Mouse (Mus musculus) cerebellum, postnatal 25 days (tissue): ENCODE measurements around the gene Nacc1.

Source experiments
- DNase-seq, 2 experiments: peaks; one replicate each; pipeline ENCODE4 v3.0.0; 2021; ENCODE audit warnings: mixed read lengths in 2 of 2

Nacc1 gene

GRCm38 (mm10) chr8:84687705-84688100 lies at the start of gene Nacc1:
Nacc1 (minus strand) TSS chr8:84687862.
- peak; percentile 91 to 95 for DNase-seq

- no peak for DNase-seq
Observed at GRCm38 (mm10) chr8:84736521-84736920, 48.9 kb upstream of the Nacc1 start.

DNA sequence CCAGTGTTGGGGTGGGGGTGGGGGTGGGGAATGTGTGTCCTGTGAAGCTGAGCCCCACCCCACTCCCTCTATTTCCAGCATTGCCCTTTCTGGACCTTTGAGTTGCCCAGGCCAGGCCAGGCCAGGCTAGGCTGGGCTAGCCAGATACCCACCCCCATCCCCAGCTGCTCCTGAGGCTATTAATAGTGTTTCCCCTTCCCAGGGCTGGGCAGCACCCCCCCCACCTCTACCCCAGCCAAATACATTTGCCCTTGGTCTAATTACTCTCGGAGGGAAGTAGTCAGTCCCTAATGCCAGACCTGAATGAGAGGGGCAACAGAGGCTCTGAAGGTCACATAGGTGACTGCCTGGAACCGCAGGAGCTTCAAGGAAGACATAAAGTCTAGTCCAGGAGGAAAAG lies 47.9 kb upstream of the Nacc1 start:
- no peak for DNase-seq

GRCm38 (mm10) chr8:84734680-84735079 lies 47.0 kb upstream of the Nacc1 start:
- DNase-seq: no peak

DNA sequence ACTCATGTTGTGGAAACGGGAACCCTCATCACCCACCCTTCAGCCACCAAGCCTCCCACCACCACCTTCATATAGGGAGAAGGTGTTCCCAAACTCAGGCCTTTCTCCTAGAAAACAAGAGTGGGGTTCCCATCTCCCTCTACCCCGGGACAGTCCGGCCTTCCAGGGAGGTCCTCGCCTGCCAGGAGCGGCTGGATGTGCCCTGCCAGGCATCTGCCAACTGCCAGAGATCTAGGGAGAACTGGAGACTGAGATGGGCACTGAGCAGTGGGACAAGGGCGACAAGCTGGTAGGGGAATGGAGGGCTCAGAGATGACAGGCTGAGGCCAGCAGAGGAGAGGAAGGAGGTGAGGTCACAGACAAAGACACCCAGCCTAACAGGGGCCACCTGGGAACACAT lies 46.3 kb upstream of the Nacc1 start:
- no peak for DNase-seq

- DNase-seq: no peak
Observed at GRCm38 (mm10) chr8:84732996-84733395, 45.3 kb upstream of the Nacc1 start.

GRCm38 (mm10) chr8:84732545-84732944 lies 44.9 kb upstream of the Nacc1 start:
- DNase-seq: no peak

DNA sequence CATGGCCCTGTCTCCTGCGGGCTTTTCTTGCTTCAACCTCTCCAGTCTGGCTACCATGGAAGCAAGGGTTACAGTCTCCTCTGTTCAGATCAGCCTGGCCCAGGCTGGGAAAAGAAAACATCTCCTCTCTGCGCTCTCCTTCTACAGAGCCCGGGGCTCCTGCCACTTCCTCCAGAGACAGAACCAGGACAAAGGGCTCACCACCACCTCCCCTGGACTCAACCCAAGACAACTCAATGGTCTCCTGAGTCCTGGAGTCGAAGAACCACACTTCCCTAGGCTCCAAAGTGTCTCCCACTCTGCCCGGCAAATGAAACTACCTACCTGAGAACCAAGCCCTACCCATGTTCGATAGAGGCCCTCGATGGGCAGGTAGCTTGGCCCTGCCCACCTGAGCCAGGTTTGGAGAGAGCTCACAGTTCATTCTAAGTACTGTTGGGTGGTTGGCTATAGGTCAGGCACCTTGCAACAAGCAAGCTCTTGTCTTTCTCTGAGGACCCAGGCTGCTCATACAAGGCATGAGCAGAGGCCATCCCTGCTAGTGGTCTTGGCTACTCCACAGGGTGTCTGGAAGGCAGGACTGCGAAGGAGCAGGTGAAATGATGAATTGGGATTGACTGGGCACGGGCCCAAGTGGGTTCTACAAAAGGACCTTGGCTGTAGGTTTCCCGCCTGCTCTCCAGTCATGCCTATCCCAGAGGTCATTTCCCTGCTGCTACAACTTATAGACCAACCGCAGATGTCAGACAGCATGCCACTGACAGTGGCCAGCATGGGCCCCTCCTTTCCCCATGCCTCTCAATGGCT lies 43.9 kb upstream of the Nacc1 start:
- DNase-seq: peak in 1 of 2 experiments; percentile 63

GRCm38 (mm10) chr8:84730541-84731370 lies 43.1 kb upstream of the Nacc1 start:
- DNase-seq: peak; percentile 59 to 60

DNA sequence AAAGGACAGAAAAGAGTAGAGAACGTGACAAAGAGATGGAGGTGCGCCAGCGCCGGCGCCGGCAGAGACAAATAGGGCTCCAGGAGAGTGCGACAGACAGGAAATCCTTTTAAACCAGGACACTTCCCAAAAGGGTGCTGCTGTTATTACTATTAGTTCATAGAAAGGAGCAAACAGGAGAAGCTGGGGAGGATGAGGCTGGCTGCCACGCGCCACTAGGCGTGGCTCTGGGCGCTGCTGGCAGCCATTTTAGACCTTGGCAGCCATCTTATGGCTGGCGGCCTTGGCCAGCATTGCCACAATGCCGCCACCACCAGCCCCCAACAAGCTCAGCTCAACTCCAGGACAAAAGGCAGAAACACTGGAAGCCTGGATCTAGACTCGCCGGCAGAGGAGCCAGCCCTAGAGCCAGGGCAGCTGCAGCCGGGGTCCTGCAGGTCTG lies 42.3 kb upstream of the Nacc1 start:
- peak; percentile 81 to 83 for DNase-seq

GRCm38 (mm10) chr8:84728474-84728873 lies 40.8 kb upstream of the Nacc1 start:
- DNase-seq: peak in 1 of 2 experiments; percentile 45

DNA sequence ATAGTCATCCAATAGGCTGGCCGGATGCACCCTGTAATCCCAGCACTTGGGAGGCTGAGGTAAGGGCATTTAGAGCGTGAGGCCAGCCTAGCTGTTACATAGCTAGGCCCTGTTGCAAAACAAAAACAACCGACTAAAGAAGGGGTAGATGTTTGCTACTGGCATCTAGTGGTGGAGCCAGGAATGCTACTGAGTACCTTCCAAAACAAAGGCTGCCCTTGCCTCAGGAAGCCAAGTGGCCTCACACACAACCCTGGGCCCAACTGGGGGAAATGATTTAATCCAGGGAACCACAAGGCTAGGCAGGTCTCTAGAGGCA lies 38.2 kb upstream of the Nacc1 start:
- peak; percentile 55 to 63 for DNase-seq

DNA sequence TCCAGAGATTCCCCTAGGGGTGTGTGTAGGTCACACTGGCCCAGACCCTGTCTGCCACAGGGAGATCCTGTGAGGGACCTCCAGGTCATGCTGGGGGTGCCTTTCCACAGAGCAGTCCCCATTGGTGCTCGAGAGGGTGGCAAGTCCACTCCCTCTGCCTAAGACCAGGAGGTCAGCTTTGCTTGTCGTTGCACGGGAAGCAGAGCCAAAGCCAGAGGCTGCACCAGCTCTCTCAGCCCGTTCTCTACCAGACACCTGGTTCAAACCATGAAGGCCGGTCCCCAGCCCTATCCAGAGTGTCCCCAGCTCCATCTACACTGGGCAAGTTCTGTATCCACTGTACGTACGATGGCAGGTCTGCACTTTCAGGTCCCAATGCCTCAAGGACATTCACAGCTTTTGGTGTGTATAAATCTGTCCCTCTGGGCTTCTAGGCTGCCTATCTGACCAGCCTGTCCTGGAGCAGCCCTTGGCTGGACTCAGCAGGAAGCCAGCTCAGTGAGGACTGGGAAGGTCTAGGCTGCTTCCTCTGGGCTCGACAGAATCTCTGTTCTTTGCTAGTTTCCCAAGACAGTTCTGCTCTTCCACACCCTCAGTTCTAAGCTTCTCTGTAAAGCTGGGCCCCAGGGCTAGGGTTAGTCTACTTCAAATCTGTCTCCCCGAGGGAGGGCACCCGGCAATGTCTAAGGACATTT lies 37.7 kb upstream of the Nacc1 start:
- DNase-seq: no peak

DNA sequence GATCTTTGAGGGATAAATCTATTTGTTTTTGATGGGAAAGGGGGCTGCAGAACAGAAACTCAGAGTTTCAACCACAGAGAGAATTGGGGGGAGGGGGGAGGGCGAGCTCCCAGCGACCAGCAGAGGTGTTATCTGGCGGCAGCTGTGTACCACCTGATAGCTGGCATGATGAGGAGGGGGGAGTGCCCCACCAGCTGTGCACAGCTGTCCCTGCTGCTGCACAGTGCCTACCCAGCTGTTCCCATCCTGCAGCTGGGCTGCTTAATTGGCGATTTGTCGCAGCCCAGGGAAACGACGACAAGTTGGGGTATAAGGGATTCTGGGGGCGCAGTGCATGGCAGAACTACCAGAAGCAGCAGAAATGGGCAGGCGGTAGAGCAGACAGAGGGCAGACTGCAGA lies 37.0 kb upstream of the Nacc1 start:
- DNase-seq: no peak

DNA sequence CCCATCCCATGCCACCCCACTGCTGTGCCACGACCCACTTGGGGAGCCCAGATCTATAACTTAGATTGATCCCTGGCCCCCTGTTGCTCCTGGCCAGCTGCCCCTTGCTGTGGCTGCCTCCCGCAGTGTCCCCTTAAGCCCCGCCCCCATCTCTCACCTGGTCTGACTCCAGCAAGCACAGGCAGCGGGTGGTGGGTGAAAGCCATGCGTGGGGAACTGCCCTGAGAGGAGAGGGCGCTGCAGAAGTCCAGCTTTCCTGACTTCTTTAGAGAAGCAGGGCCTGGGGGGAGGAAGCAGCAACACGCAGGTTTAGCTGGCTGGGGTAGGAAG lies 35.9 kb upstream of the Nacc1 start:
- peak in 1 of 2 experiments; percentile 66 for DNase-seq

DNA sequence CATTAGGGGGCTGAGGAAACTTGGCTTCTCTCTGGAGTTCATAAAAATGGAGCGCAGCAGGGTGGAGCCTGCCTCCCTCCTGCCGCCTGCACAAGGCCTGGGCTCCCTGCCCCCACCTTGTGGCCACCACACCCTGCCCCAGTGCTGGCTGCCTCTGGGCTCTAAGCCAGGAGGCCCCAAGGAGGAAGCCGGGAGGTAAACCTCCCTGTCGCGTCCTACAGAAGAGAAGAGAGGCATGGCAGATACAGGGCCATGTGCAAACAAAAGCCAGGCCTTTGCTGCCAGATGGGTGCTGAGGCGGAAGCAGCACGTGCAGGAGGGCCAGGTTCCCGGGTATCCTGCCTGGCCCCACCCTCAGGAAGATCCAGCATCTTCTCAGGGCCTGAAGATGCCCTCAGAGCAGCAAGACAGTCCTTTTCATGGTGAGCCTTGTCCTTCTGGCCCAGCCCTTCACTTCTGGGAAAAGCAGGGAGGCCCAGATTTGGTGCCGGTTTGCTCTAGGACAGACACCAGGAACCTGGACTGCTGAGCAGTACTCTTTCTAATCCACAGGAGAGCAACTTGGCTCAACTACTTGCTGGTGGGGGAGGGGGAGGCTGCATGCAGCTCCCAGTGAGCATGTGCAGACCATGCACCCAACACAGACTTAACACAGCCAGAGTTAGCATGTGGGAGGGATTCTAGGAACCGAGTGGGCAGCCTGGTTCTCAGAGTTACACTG lies 35.3 kb upstream of the Nacc1 start, which contains the start of gene G430095P16Rik:
TSS of gene G430095P16Rik (plus strand) at position 158 of the 721 bp plus-strand sequence.
- peak; percentile 72 to 75 for DNase-seq

DNA sequence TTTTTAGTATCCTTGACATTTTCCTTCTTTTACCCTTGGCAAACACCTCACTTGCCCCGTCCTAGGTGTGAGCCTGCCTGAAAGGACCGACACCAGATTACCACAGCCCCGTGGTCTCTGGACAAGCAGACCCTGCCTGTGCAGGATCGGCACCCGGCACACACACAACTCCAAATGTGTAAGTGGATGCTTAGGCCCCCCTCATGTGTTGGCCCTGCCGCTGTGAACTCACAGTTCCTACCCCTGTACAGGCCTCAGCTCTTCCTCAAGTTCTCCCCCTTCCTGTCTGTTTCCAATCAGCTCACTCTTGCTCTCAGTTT lies 34.8 kb upstream of the Nacc1 start:
- no peak for DNase-seq

DNA sequence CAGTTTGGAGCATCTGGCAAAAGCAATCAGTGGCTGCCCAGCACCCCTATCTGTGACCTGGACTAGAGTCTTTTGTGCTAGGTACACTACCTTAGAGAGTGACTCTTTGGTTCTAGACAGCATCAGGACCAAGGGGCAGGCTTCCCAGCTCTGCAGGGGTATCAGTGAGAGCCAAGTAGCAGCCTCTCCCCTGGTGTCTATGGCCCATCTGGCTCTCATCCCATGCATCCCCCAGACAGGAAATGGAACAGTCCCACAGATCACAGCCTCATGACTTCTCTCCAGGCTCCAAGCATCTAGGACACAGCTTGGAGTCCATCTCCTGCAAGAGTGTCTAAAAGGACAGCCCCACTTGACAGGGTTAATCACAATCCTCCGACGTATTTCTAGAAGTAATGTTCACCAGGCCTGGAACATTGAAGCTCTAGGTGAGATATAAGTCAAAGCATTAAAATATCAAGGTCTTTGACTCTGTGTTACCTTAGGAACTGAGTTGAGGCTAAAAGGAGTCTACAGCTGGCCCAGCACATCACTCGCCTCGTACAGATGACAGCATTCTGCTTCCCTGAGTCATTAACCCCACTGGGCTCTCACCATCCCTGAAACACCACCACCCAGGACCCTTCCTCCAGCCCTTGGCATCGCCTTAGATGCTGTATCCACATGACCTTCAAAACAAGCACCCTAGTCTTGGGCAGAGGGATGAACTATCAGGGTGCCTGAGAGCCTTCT lies 31.5 kb upstream of the Nacc1 start:
- peak; percentile 63 to 68 for DNase-seq

GRCm38 (mm10) chr8:84718476-84718875 lies 30.8 kb upstream of the Nacc1 start:
- no peak for DNase-seq

- DNase-seq: no peak
Observed at GRCm38 (mm10) chr8:84716790-84717189, 29.1 kb upstream of the Nacc1 start.

GRCm38 (mm10) chr8:84715893-84716468 lies 28.3 kb upstream of the Nacc1 start:
- DNase-seq: no peak

- no peak for DNase-seq
Observed at GRCm38 (mm10) chr8:84714161-84714560, 26.5 kb upstream of the Nacc1 start.
